Mouse (Mus musculus): ENCODE measurements around the gene Gm38655. TPM values are rescaled to one million over a fixed set of nuclear protein-coding genes. Genes with fewer than 3 reads are reported as not detected.

Gm38655 gene
- polyA plus RNA-seq, 2 experiments: not detected

- Histone ChIP-seq H3K4me1 (replicated peaks; ENCODE audit: control insufficient read depth in 2 of 2, insufficient read depth in 2 of 2, low read length in 1 of 2) (no peaks in the 10 kb centered on the region), H3K27ac (no peak within 1 kb of the TSS), H3K9ac (replicated peaks) (no peak within 1 kb of the TSS), H3K4me2 (ENCODE audit: low read depth) (no peak within 1 kb of the TSS), H3K9me3 (ENCODE audit: control insufficient read depth, low read length) (no peaks in the 10 kb centered on the region), H3K36me3 (replicated peaks; ENCODE audit: control insufficient read depth, insufficient read depth, low read depth) (peaks cover 3% of the 10 kb centered on the region; the same call in 1 of the 2 replicates), H3K27me3 (ENCODE audit: control insufficient read depth, insufficient read depth, low read length) (no peaks in the 10 kb centered on the region), H3K4me3 (ENCODE audit: insufficient read depth in 1 of 2, low read depth in 2 of 2, low read length in 2 of 2) (no peak within 1 kb of the TSS)
- no peak for ATAC-seq (ENCODE audit: insufficient read depth)
- no peak for TF ChIP-seq EP300 (IDR thresholded peaks at IDR 0.05; ENCODE audit: low read depth)
- TF ChIP-seq CTCF (IDR thresholded peaks at IDR 0.05; ENCODE audit: low read depth): no peak
- DNase-seq (ENCODE audit: low read depth in 3 of 3, low spot score in 3 of 3): no peak
- WGBS (ENCODE audit: insufficient replicate concordance): 77% methylated on average over 1 of the region's 1 CpGs
Measured at GRCm38 (mm10) chr17:25162161-25162560, 13.1 kb downstream of the Gm38655 start, which contains the start of gene Ccdc154. TSS of gene Ccdc154 (plus strand) at chr17:25162461.

- TF ChIP-seq EP300 (IDR thresholded peaks at IDR 0.05; ENCODE audit: low read depth): no peak
- TF ChIP-seq CTCF (IDR thresholded peaks at IDR 0.05; ENCODE audit: low read depth): peak; percentile 54
- Histone ChIP-seq H3K27me3 (ENCODE audit: control insufficient read depth, insufficient read depth, low read length) (no peaks in the 10 kb centered on the region), H3K36me3 (replicated peaks; ENCODE audit: control insufficient read depth, insufficient read depth, low read depth) (no peaks in the 10 kb centered on the region), H3K9me3 (ENCODE audit: control insufficient read depth, low read length) (no peaks in the 10 kb centered on the region), H3K4me2 (ENCODE audit: low read depth) (no peak overlapping the region), H3K27ac (no peak overlapping the region), H3K9ac (replicated peaks) (no peak overlapping the region), H3K4me1 (replicated peaks; ENCODE audit: control insufficient read depth in 2 of 2, insufficient read depth in 2 of 2, low read length in 1 of 2) (no peaks in the 10 kb centered on the region), H3K4me3 (ENCODE audit: insufficient read depth in 1 of 2, low read depth in 2 of 2, low read length in 2 of 2) (no peak overlapping the region)
- no peak for DNase-seq (ENCODE audit: low read depth in 3 of 3, low spot score in 3 of 3)
- ATAC-seq (ENCODE audit: insufficient read depth): no peak
- WGBS (ENCODE audit: insufficient replicate concordance): 66% methylated on average over 4 of the region's 4 CpGs
Measured at GRCm38 (mm10) chr17:25139960-25140359, 35.3 kb downstream of the Gm38655 start.

DNA sequence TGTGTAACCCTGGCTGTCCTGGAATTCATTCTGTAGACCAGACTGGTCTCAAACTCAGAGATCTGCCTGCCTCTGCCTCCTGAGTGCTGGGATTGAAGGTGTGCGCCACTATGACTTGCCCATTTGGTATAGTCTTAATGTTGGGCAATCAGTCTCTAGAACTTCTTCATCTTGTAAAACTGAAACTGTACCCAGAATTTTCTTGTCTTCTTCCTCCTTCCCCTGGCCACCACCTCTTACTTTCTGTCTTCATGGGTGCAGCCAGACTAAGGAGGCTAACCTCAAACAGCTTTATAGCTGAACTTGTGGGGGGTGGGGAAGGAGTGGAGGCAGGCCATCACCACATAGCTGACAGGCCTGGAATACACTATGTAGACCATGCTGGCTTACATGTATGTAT, 36.5 kb downstream of the Gm38655 start:
- ATAC-seq (ENCODE audit: insufficient read depth) (no peak), DNase-seq (ENCODE audit: low read depth in 3 of 3, low spot score in 3 of 3) (no peak)
- no peak overlapping the region for H3K27ac ChIP-seq
- no peak overlapping the region for H3K4me3 ChIP-seq (ENCODE audit: insufficient read depth in 1 of 2, low read depth in 2 of 2, low read length in 2 of 2)
- WGBS (ENCODE audit: insufficient replicate concordance): 94% methylated on average over 1 of the region's 1 CpGs
- no peak overlapping the region for H3K9ac ChIP-seq (replicated peaks)
- TF ChIP-seq EP300 (IDR thresholded peaks at IDR 0.05; ENCODE audit: low read depth) (no peak), CTCF (IDR thresholded peaks at IDR 0.05; ENCODE audit: low read depth) (no peak)
- H3K9me3 ChIP-seq (ENCODE audit: control insufficient read depth, low read length): no peaks in the 10 kb centered on the region
- no peak overlapping the region for H3K4me2 ChIP-seq (ENCODE audit: low read depth)
- peaks cover 7 to 8% of the 10 kb centered on the region in 2 experiments for H3K4me1 ChIP-seq (replicated peaks; ENCODE audit: control insufficient read depth in 2 of 2, insufficient read depth in 2 of 2, low read length in 1 of 2)
- H3K27me3 ChIP-seq (ENCODE audit: control insufficient read depth, insufficient read depth, low read length): no peaks in the 10 kb centered on the region
- no peaks in the 10 kb centered on the region for H3K36me3 ChIP-seq (replicated peaks; ENCODE audit: control insufficient read depth, insufficient read depth, low read depth)

DNA sequence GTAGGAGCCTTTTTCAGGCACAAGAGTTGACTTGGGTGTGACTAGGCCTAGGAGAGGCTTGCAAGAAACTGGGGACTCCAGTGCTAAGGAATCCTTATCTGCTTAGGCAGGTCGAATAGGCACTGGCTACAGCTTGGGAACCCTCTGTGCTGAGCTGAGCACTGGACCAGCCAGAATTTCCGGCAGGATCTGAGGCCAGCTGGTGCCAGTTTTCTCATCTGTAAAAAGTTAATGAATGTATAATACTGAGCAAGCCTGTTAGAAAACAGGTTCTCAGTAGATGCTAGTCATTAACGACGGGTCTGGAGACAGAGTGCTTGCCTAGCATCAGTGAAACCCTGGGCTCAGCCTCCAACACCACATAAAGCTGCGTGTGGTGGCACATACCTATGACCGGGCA, 39.6 kb downstream of the Gm38655 start:
- no peak overlapping the region for H3K9ac ChIP-seq (replicated peaks)
- no peak overlapping the region for H3K4me3 ChIP-seq (ENCODE audit: insufficient read depth in 1 of 2, low read depth in 2 of 2, low read length in 2 of 2)
- ATAC-seq (ENCODE audit: insufficient read depth): no peak
- DNase-seq (ENCODE audit: low read depth in 3 of 3, low spot score in 3 of 3): no peak
- no peak overlapping the region for H3K4me2 ChIP-seq (ENCODE audit: low read depth)
- no peaks in the 10 kb centered on the region for H3K36me3 ChIP-seq (replicated peaks; ENCODE audit: control insufficient read depth, insufficient read depth, low read depth)
- H3K9me3 ChIP-seq (ENCODE audit: control insufficient read depth, low read length): no peaks in the 10 kb centered on the region
- H3K27me3 ChIP-seq (ENCODE audit: control insufficient read depth, insufficient read depth, low read length): no peaks in the 10 kb centered on the region
- 77% methylated on average over 6 of the region's 6 CpGs for WGBS (ENCODE audit: insufficient replicate concordance)
- TF ChIP-seq CTCF (IDR thresholded peaks at IDR 0.05; ENCODE audit: low read depth): no peak
- peaks cover 7 to 11% of the 10 kb centered on the region in 2 experiments for H3K4me1 ChIP-seq (replicated peaks; ENCODE audit: control insufficient read depth in 2 of 2, insufficient read depth in 2 of 2, low read length in 1 of 2)
- no peak overlapping the region for H3K27ac ChIP-seq

DNA sequence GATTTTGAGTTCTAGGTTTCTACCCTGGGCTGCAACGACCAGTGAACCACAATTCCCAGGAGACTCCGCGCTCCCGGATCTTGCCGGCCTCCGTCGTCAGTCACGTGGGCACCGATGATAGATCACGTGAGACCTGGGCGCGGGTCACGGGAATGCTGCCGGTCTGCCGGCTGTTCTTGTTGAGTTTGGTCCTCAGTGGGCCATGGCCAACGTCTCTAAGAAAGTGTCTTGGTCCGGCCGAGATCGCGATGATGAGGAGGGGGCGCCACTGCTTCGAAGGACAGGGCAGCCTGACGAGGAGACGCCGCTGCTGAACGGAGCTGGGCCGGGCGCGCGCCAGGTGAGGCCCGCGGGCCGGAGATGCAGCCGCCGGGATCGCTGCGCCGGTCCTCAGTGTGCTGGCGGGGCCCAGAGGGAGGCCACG, 42.0 kb downstream of the Gm38655 start, which contains the start of gene Clcn7:
TSS of gene Clcn7 (plus strand) at position 117 of the 424 bp plus-strand sequence.
- under 1% methylated on average over 38 of the region's 40 CpGs for WGBS (ENCODE audit: insufficient replicate concordance)
- ATAC-seq (ENCODE audit: insufficient read depth): peak; percentile 90
- Histone ChIP-seq H3K4me2 (ENCODE audit: low read depth) (peak within 1 kb of the TSS; percentile 97), H3K9ac (replicated peaks) (peak within 1 kb of the TSS; percentile 82), H3K9me3 (ENCODE audit: control insufficient read depth, low read length) (no peaks in the 10 kb centered on the region), H3K4me1 (replicated peaks; ENCODE audit: control insufficient read depth in 2 of 2, insufficient read depth in 2 of 2, low read length in 1 of 2) (peaks cover 8 to 12% of the 10 kb centered on the region in 2 experiments), H3K36me3 (replicated peaks; ENCODE audit: control insufficient read depth, insufficient read depth, low read depth) (no peaks in the 10 kb centered on the region), H3K27me3 (ENCODE audit: control insufficient read depth, insufficient read depth, low read length) (no peaks in the 10 kb centered on the region), H3K4me3 (ENCODE audit: insufficient read depth in 1 of 2, low read depth in 2 of 2, low read length in 2 of 2) (peak within 1 kb of the TSS; percentile 90 to 97), H3K27ac (peak within 1 kb of the TSS; percentile 59)
- TF ChIP-seq CTCF (IDR thresholded peaks at IDR 0.05; ENCODE audit: low read depth) (0 out of 2 replicates have a peak, but pooled peaks have one; percentile 12), EP300 (IDR thresholded peaks at IDR 0.05; ENCODE audit: low read depth) (no peak)
- DNase-seq (ENCODE audit: low read depth in 3 of 3, low spot score in 3 of 3): peak; percentile 76 to 78 (median 77)

Measured in liver, embryonic 14.5 days (tissue).